Mouse (Mus musculus): Measurements from ENCODE around the gene Gbp3.

GRCm38 (mm10) chr3:142559632-142560228 lies at the start of gene Gbp3:
- TF ChIP-seq ZC3H11A (IDR thresholded peaks at IDR 0.05; ENCODE audit: low read depth, low read length) (no peak), POLR2A (IDR thresholded peaks at IDR 0.05; ENCODE audit: control insufficient read depth in 1 of 2, insufficient read depth in 1 of 2, low read depth in 1 of 2, low read length in 2 of 2, poor library complexity in 1 of 2) (no peak), TAL1 (IDR thresholded peaks at IDR 0.05; ENCODE audit: low read length) (no peak), NRF1 (IDR thresholded peaks at IDR 0.05; ENCODE audit: insufficient read depth, low read depth, low read length, poor library complexity, severe bottlenecking) (no peak), CTCF (IDR thresholded peaks at IDR 0.05 in 2 of 3, conservative IDR thresholded peaks at IDR 0.05 in 1 of 3; ENCODE audit: control insufficient read depth in 1 of 3, insufficient read depth in 1 of 3, low read depth in 2 of 3, low read length in 3 of 3, poor library complexity in 1 of 3, severe bottlenecking in 1 of 3) (no peak), USF2 (IDR thresholded peaks at IDR 0.05; ENCODE audit: borderline replicate concordance in 1 of 2, insufficient read depth in 1 of 2, low read depth in 1 of 2, low read length in 2 of 2) (no peak)

All from MEL (cell line).